Mouse (Mus musculus) hindbrain, embryonic 15.5 days (tissue): ENCODE results near the gene Snd1. TPM values are rescaled to one million over a fixed set of nuclear protein-coding genes. Genes with fewer than 3 reads are reported as not detected.
A peak's percentile ranks its signal among the peaks of the same experiment; 100 is the strongest.

ENCODE experiments used
- ATAC-seq: fragments of 200-750 bp; cut with Nextera tagmentation; 2 replicates; pipeline ENCODE4 v1.8.0; 2017; ENCODE audit warnings: low read depth, moderate number of reproducible peaks, moderate TSS enrichment; ENCODE audit not compliant: low FRiP score
- H3K27ac ChIP-seq: fragments of 300-500 bp; sonication (generic); replicated peaks from 2 replicates; pipeline ENCODE4 v1.5.1; 2015; ENCODE audit warnings: mild to moderate bottlenecking, inconsistent platforms
- H3K27me3 ChIP-seq: fragments of 300-500 bp; sonication (generic); 2 replicates; pipeline ENCODE4 v1.6.1; 2015; ENCODE audit warnings: control low read depth, inconsistent platforms
- H3K36me3 ChIP-seq: fragments of 300-500 bp; sonication (generic); 2 replicates; pipeline ENCODE4 v1.6.1; 2015; ENCODE audit warnings: control low read depth, inconsistent platforms
- H3K4me1 ChIP-seq: fragments of 300-500 bp; sonication (generic); replicated peaks from 2 replicates; pipeline ENCODE4 v1.6.1; 2015; ENCODE audit warnings: control low read depth, inconsistent platforms
- H3K4me2 ChIP-seq: fragments of 300-500 bp; sonication (generic); 2 replicates; pipeline ENCODE4 v1.6.1; 2015; ENCODE audit warnings: moderate library complexity, mild to moderate bottlenecking, inconsistent platforms
- H3K4me3 ChIP-seq: fragments of 300-500 bp; sonication (generic); 2 replicates; pipeline ENCODE4 v1.5.1; 2015; ENCODE audit warnings: mild to moderate bottlenecking, inconsistent platforms
- H3K9ac ChIP-seq: fragments of 300-500 bp; sonication (generic); 2 replicates; pipeline ENCODE4 v1.6.1; 2015; ENCODE audit warnings: inconsistent platforms
- H3K9me3 ChIP-seq: fragments of 300-500 bp; sonication (generic); 2 replicates; pipeline ENCODE4 v1.6.1; 2016; ENCODE audit warnings: control low read depth, inconsistent platforms
- WGBS: fragments of 180-500 bp; shearing (Covaris S2); methylation state at CpG from one replicate; pipeline ENCODE4 v1.1.7; 2015; 5-methylcytosine and 5-hydroxymethylcytosine counted together
- polyA plus RNA-seq: library from polyadenylated mRNA; unstranded; fragments of >200 nt; fragmentation: Nextera tagmentation; extraction: Ambion mirVana; gene quantifications from 2 replicates; pipeline ENCODE4 v1.2.1, GENCODE M21; 2015

Snd1 gene
- polyA plus RNA-seq, 1 experiment from 2014 or later = 76.4 TPM

DNA sequence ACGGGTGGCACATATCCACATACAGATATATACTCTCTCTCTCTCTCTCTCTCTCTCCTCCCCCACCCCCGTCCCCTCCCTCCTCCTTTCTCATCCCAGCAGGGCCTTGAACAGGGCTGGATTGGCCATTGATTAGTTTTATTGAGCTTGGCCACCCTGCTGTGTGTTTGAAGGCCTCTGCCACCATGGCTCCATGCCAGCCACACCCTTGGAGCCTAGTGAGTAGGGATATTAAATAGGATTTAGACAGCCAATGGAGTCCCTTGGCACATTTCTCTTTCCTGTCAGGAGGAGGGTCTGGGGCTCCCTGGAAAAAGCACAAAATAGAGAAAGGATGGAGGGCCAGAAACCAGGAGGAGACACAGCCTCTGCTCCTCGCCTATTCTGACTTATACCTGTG is 401.6 kb downstream of the Snd1 start:
- Histone ChIP-seq H3K27ac (no peak overlapping the region; the same call in 1 of the 2 replicates), H3K4me2 (no peak overlapping the region), H3K27me3 (no peaks in the 10 kb centered on the region), H3K4me3 (no peak overlapping the region), H3K4me1 (peaks cover 61% of the 10 kb centered on the region), H3K36me3 (no peaks in the 10 kb centered on the region), H3K9ac (no peak overlapping the region), H3K9me3 (no peaks in the 10 kb centered on the region)
- ATAC-seq = no peak
- WGBS = 31% methylated on average over 3 of the region's 3 CpGs

DNA sequence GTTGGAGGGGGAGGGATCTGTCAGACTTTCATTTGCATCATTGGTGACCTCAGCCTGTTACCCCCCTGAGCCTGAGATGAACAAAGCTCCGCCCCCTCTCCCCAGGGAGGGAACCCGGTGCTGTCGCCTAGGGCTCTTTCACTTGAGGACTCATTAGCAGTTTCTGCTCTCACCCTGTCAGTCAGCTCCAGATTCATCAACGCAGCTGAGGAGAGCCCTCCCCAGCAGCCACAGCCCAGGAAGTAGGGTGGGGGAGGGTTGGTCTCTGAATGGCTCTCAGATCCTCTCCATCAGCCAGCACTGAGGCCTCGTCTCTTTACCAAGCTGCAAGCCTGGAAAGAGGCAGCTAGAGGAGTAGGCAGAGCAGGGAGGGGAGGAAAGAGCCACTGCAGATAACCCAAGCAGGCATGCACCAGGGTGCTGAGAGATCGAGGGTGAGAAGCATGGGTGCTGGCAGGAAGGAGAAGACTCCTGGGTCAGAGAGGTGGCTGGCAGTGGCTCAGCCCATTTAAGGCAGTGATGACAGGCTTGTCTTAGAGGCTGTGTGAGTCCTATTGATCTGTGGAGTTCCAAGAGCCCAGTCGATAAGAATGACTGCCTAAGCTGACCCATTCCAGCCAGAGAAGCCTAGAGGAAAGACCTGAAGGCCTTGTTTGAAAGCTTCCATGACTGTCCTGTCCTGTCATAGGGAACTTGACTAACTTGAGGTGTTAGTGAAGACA is 403.2 kb downstream of the Snd1 start:
- Histone ChIP-seq H3K27ac (peak overlapping the region; percentile 52; the same call in 1 of the 2 replicates), H3K36me3 (no peaks in the 10 kb centered on the region), H3K9me3 (no peaks in the 10 kb centered on the region), H3K27me3 (no peaks in the 10 kb centered on the region), H3K4me3 (no peak overlapping the region), H3K4me1 (peaks cover 53% of the 10 kb centered on the region), H3K9ac (no peak overlapping the region), H3K4me2 (no peak overlapping the region)
- WGBS = 28% methylated on average over 7 of the region's 7 CpGs
- peak; percentile 27; the same call in 1 of the 2 replicates for ATAC-seq

DNA sequence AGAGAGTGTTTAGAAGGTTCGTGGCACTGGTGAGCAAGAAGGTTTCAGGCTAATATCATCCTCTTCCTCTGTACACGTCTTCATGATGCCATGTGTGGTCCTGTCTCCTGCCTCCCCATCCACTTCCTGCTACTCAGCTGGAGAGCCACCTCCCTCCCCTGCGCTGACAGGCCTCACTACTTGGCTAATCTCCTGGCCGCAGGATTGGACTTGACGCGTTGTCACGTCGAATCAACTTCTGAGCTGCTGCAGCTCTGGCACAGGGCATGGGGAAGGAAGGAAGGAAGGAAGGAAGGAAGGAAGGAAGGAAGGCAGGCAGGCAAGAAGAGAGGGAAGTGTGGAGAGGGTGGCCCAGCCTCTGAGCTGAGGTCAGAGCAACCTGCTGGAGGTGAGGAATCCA is 404.4 kb downstream of the Snd1 start:
- H3K4me1 ChIP-seq = peaks cover 44% of the 10 kb centered on the region
- ATAC-seq = no peak
- WGBS = 80% methylated on average over 8 of the region's 8 CpGs
- no peaks in the 10 kb centered on the region for H3K27me3 ChIP-seq
- no peak overlapping the region for H3K4me2 ChIP-seq
- no peaks in the 10 kb centered on the region for H3K36me3 ChIP-seq
- no peak overlapping the region for H3K9ac ChIP-seq
- no peak overlapping the region for H3K27ac ChIP-seq
- no peaks in the 10 kb centered on the region for H3K9me3 ChIP-seq
- H3K4me3 ChIP-seq = no peak overlapping the region

DNA sequence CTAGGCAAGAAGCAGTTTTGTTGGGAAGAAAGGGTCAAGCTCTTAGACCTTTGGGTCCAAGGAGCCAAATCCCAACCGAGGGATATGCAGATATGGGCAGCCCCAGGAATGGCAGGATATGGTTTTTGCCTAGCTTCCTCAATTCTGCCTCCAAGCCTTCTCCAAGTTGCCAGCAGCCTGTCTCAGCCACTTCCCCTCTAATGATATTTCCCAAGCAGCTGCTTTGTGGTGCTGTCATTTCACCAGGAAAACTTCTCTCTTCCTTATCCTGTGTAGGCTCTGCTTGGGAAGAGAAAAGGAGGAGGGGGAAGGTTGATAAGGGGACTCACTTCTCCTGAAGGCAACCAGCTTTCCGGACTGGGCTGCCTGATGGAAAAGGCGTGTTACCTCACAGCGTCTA is 406.0 kb downstream of the Snd1 start:
- Histone ChIP-seq H3K4me2 (no peak overlapping the region), H3K4me3 (no peak overlapping the region), H3K4me1 (peaks cover 35% of the 10 kb centered on the region), H3K36me3 (no peaks in the 10 kb centered on the region), H3K9ac (no peak overlapping the region), H3K27me3 (no peaks in the 10 kb centered on the region), H3K27ac (no peak overlapping the region), H3K9me3 (no peaks in the 10 kb centered on the region)
- ATAC-seq = no peak
- 91% methylated on average over 4 of the region's 4 CpGs for WGBS

DNA sequence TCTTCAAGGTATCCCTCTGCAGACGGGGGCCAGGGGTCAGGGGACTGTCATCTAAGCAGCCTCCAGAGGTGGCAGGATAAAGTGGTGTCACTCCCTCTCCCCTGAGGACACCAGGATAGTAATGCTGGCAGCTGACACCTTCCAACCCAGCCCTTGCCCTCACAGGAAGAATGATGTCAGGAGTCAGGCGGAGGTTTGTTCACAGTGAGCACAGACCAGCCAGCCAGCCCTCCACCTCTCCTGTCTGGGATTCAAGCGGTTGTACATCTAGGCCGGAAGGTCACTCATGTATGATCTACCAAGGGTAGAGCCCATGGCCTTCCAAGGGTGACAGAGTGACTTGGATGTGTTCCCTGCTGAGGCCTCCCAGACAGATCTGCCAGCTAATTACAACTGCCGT is 408.6 kb downstream of the Snd1 start:
- Histone ChIP-seq H3K4me3 (no peak overlapping the region), H3K27me3 (no peaks in the 10 kb centered on the region), H3K27ac (no peak overlapping the region), H3K36me3 (no peaks in the 10 kb centered on the region), H3K9me3 (no peaks in the 10 kb centered on the region), H3K4me1 (peaks cover 12% of the 10 kb centered on the region), H3K9ac (no peak overlapping the region), H3K4me2 (no peak overlapping the region)
- ATAC-seq = no peak
- 72% methylated on average over 5 of the region's 5 CpGs for WGBS

DNA sequence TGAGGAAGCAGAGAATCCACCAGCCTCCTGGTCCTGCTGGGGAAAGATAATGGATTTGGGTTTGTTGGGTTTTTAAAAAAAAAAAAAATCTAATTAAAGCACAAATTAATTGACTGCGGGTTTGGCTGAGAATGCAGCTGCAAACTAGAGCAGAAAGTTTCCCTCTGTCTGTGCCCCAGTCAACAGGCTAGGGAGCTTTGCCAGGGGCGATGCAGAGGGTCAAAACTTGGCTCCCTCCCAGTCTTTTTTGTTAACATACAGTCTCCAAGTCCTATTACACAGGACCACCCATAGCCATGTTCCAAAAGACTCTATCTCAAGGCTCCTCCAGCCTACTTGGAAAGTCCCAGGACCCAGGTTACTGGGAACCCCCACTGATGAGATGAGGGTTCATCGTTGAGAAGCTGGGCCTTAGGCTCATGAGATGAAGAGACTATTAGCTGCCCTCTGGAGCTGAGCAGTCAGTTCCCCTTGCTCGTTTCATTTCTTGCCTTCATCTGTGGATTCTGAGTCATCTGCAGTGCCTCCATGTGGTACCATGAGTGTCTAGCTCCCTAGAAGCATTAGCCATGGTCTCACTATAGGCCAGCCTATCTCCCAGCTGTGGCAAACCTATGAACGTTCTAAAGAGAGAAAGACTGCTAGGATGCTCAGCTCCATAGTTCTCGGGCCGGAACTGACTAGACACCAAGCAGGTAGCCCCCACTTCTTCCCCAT is 411.9 kb downstream of the Snd1 start:
- 87% methylated on average over 7 of the region's 7 CpGs for WGBS
- Histone ChIP-seq H3K4me3 (no peak overlapping the region), H3K9me3 (no peaks in the 10 kb centered on the region), H3K4me1 (peaks cover 32% of the 10 kb centered on the region), H3K4me2 (no peak overlapping the region), H3K9ac (no peak overlapping the region), H3K27ac (no peak overlapping the region), H3K36me3 (no peaks in the 10 kb centered on the region), H3K27me3 (no peaks in the 10 kb centered on the region)
- ATAC-seq = no peak

DNA sequence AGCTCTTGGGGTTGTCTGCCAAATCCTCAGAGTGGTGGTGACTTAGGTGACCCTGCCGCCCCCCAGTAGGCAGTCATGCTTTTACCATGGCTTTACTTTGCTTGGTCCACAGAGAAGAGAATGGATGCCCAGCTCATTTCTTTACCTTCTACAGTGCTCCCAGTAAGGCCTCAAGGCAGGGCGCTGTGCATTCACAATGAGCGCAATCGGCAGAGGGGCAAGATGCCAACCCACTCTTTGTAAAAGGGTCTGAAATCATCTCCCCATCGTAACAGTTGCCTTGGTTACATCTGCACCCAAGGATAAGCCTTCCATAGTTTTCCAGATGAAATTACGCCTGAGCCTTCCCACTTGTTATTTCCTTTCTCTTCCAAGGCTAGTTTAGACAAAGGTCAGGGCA is 415.5 kb downstream of the Snd1 start:
- Histone ChIP-seq H3K27ac (peak overlapping the region; percentile 60), H3K4me1 (peaks cover 41% of the 10 kb centered on the region), H3K9me3 (no peaks in the 10 kb centered on the region), H3K36me3 (no peaks in the 10 kb centered on the region), H3K27me3 (no peaks in the 10 kb centered on the region), H3K4me2 (no peak overlapping the region), H3K9ac (no peak overlapping the region), H3K4me3 (no peak overlapping the region)
- ATAC-seq = peak; percentile 55
- 34% methylated on average over 6 of the region's 6 CpGs for WGBS

DNA sequence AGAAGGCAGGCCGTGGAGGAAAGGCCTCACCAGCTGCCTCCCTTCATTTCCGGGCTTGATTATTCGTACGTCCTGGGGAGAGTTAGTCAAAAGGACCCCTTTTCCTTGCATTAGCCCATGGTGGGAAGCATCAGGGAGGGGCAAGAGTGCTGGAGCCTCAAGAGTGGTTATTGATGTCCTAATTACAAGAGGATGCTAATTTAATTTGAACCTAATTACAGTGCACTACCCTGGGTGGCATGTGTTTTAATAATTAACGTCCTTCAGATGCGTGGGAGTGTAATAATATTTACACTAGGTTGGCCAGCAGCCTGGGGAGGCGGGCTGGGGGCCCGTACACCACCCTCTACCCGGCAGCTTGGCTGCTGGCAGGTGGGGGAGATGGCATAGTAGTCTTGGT is 416.5 kb downstream of the Snd1 start:
- Histone ChIP-seq H3K4me2 (no peak overlapping the region), H3K27me3 (no peaks in the 10 kb centered on the region), H3K36me3 (no peaks in the 10 kb centered on the region), H3K27ac (no peak overlapping the region), H3K4me3 (no peak overlapping the region), H3K9ac (no peak overlapping the region), H3K9me3 (no peaks in the 10 kb centered on the region), H3K4me1 (peaks cover 38% of the 10 kb centered on the region)
- ATAC-seq = 0 out of 2 replicates have a peak, but pooled peaks have one; percentile 24
- 27% methylated on average over 9 of the region's 9 CpGs for WGBS

DNA sequence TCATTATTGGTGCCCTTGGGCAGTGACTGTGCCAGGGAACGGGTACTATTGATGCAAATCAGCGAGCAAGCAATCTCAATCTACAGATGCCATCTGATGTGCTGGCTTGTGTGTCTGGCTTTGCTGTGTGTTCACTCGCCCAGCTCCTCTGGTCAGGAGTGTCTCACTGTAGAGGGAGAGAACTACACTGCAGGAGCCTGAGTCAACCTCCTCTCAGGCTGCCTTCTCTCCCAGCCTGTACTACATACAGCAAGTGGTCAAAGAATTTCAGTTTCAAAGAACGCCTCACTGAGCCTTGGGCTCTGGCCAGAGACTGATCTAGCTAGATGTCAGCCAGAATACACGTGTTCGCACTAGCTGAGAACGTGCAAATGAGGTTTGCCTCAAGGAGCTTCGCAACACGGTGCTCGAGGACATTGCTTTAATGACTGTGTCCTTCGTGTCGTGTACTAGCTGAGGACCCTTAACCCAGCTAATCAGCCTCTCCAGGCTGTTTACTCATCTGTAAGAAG is 420.1 kb downstream of the Snd1 start:
- no peaks in the 10 kb centered on the region for H3K9me3 ChIP-seq
- H3K4me3 ChIP-seq = no peak overlapping the region
- H3K4me1 ChIP-seq = peaks cover 42% of the 10 kb centered on the region
- 45% methylated on average over 12 of the region's 12 CpGs for WGBS
- no peaks in the 10 kb centered on the region for H3K27me3 ChIP-seq
- no peak overlapping the region for H3K4me2 ChIP-seq
- H3K9ac ChIP-seq = no peak overlapping the region
- no peaks in the 10 kb centered on the region for H3K36me3 ChIP-seq
- ATAC-seq = no peak
- H3K27ac ChIP-seq = no peak overlapping the region

DNA sequence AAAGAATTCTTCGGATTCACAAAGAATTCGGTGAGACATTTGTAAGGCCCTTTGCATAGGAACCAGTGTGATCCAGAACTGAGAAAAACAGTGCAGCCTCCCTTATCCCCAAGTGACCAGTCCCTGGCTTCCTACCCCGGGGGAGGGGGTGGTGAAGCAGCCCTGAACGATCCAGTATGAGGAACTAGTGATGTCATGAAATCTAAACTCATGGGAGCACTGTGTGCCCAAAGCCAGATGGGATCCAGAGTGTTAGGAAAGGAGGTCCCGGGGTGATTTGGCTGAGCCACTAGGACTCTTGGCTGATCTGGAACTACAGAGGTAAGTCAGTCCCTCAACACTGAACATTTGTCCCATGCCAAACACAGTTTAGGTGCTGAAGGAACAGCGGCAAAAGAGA is 420.8 kb downstream of the Snd1 start:
- 72% methylated on average over 6 of the region's 6 CpGs for WGBS
- H3K27ac ChIP-seq = no peak overlapping the region
- ATAC-seq = no peak
- no peaks in the 10 kb centered on the region for H3K36me3 ChIP-seq
- H3K9me3 ChIP-seq = no peaks in the 10 kb centered on the region
- H3K4me2 ChIP-seq = no peak overlapping the region
- no peaks in the 10 kb centered on the region for H3K27me3 ChIP-seq
- H3K9ac ChIP-seq = no peak overlapping the region
- H3K4me3 ChIP-seq = no peak overlapping the region
- peaks cover 35% of the 10 kb centered on the region for H3K4me1 ChIP-seq

DNA sequence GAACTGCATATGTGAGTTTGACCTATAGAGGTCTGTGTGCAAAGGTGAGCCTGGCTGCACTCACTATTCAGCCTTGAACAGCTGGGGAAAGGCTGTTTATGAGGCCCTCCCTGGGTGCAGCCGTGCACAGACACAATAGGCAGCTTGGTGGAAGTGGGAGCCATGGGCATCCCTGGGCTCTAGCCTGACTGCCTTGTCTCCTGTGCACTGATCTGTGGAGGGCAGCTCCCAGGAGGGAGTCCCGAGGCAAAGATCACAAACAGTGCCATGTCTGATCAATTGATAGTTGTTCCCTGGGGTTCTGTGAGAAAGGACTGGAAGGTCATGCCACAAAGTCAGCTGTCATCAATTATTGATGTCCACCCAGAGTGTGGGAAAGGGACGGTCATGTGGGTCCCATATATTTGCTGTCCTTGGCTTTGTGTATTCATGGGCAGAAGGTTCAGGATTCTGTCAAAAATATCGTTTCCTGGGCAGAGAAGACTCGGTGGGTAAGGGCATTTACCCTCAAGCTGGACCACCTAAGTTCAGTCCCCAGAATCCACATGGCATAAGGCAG is 421.9 kb downstream of the Snd1 start:
- Histone ChIP-seq H3K36me3 (no peaks in the 10 kb centered on the region), H3K9ac (no peak overlapping the region), H3K4me3 (no peak overlapping the region), H3K4me1 (peaks cover 24% of the 10 kb centered on the region), H3K4me2 (no peak overlapping the region), H3K9me3 (no peaks in the 10 kb centered on the region), H3K27ac (no peak overlapping the region), H3K27me3 (no peaks in the 10 kb centered on the region)
- ATAC-seq = no peak
- WGBS = 18% methylated on average over 5 of the region's 5 CpGs
